Mouse (Mus musculus) telencephalon, adult 2 months (tissue): ENCODE measurements at regions not wholly inside any gene's neighbourhood (a gene's known extent, or its start where the extent isn't known, plus 50 kb on each side); places are given as distances from the start of the nearest gene placed in this dataset.

ENCODE experiments used
- DNase-seq: peaks from one replicate; pipeline ENCODE4 v3.0.0-alpha.2; 2011; ENCODE audit warnings: low read depth, low spot score

DNA sequence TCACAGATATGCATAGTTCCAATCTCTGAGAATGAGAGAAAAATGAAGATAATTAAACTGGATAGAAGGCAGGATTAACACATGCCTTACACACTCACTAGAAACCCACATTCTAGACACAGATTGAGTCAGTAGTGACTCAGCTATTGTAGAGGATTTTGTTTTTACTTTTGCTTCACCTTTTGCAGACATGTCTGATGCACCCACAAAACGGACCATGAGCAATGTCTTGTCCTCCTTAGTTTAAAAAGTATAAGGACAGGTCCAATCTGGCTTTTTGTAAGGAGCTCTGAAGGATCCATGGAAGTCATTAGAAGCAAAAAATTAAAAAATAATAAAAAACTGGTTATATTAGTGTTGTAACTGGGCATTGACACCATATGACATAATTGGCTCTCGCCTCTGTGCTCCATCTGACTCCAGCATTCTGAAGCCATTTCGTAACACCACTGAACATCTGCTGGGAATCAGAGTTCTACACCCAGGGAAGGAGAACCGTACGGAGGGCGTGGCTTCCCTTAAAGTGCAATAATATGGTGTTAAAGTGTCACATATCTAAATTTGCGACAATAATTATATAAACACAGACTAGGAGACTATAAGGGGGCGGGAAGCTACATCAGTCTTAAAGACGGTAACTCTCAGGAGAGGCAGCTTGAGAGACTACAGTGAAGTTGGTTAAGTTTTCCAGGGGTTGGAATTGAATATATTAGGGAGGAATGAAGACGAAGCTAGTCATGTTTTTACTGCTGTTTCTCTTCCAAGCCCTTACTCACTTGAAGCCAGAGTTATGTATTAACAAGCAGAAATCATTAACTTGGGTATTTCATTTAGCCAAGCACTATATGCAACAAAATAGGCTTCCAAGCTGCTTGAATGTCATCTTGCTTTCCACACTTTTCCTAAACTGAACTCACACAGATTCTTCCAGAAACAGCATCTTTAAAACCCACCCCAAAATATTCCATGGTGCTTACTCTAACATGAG, 558.0 kb downstream of the Ebf1 start:
- DNase-seq = no peak

- no peak for DNase-seq
Observed at GRCm38 (mm10) chr11:45176971-45177370, 559.9 kb downstream of the Ebf1 start.

DNA sequence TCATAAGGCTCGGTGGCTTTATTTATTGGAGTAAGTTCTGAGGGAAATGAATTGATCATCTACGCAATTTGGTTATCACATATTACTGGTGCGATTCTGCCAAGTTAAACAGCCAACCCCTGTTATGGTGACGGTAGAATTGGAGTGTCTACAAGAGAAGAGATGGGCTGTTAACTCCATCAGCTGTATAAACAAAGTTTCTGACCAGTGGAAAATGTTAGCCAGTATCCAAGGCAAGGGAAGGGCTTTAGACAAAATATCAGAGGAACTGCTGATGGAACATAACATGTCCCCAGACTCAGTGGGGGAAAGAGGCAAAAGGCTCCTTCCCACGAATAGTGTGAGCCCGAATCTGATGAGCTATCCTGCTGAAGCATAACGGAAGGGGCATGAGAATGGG, 560.9 kb downstream of the Ebf1 start:
- DNase-seq = no peak

- no peak for DNase-seq
Observed at GRCm38 (mm10) chr11:45179019-45179418, 561.9 kb downstream of the Ebf1 start.

DNA sequence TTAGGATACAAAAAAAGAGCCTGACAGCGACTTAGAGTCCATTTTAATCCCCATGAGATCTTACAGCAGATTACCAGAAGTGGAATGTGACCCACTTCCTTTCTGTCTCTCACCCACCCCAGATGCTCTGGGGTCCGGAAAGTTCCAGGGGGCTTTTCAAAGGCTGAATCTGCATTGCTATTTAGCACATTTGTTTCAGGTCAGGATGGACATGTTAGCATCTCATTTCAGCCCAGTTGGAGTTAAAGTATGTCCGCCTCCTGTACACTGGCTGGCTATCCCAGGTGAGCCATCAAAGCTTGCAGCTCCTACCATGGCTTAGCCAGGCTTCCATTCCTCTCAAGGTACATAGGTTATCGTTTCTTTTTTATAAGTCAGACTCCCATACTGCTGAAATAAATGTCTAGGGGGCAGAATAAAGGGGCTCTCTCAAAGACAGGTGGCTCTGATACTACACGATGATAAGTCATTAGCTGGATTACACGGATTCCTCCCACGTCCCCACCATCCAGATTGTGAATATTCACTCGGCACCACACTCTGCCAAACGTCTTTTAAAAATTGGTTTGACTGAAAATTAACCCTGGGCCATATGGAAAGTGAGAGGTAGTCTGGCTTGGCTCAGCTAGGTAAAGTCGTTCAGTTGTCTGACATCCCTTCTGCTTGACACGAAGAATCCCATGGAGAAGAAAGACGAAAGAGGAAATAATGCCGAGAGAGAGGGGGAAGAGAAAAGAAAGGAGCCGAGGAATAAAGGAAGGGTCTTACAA, 573.7 kb downstream of the Ebf1 start:
- no peak for DNase-seq

- DNase-seq = no peak
Observed at GRCm38 (mm10) chr11:45191392-45192189, 574.5 kb downstream of the Ebf1 start.

DNA sequence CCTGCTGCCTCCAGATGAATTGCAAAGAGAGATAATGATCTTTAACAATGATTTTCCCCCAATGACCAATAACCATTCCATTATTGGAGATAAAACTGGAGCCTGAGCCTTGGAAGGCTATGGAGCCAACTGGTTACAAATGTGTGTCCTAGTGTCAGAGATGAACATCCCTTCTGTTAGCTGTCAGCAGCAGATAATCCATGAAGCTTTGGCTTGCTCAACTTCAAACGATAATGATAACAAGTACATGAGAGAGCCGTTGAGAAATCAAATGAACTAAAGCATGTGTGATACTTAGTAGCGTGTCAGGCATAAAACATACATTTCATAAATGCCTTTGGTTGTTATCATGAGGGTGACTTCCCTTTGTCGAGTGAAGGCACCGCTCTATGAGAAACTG, 576.2 kb downstream of the Ebf1 start:
- no peak for DNase-seq

DNA sequence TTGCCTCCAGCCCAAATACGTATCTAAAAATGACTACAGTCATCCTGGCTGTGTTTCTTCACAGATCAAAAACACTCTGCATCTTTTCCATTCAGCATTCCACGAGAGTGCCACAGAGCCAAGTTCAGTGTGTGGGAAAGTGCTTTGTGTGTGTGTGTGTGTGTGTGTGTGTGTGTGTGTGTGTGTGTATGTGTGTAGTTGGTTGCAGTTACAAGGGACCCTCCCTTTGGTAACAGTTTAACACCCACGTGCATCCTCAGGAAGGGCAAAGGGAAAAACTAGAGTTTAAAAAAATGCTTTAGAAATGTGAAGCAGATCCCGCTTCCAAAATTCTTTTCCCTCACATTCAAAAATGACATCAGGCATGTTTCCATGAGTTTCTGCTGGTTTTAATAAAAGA, 582.4 kb downstream of the Ebf1 start:
- DNase-seq = no peak

DNA sequence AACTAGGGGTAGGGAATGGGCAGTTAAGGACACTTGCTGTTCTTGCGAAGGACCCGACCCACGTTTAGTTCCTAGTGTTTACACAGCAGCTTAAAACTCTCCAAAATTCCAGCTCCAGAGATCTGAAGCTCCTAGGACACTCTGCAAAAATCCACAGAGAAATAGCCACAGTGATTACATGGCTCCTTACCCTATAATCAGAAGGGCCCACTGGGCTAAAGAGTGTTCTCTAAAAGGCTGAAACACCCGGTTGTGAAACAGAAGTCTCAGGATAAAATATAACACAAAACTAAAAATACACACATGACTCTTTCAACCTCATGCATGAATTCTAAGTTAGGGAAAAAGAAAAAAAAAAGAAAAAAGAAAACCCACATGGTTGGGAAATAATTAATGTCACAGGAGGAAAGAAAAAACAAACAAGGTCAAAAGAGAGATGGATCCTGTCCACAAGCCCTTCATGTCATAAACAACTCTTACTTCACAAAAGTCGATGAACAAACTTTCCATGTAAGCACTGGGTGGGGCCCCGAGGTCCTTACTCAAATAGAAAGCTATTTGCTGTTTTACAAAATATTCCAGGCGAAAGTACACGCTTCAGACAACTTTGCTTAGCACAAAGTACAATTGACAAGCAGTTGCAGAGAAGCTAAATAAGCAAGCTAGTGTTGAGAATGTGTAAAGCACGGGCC, 583.7 kb downstream of the Ebf1 start:
- DNase-seq = no peak

- no peak for DNase-seq
Observed at GRCm38 (mm10) chr11:45203446-45203845, 586.3 kb downstream of the Ebf1 start.

GRCm38 (mm10) chr11:45206611-45207525, 589.8 kb downstream of the Ebf1 start:
- DNase-seq = no peak

GRCm38 (mm10) chr11:45214096-45214495, 597.0 kb downstream of the Ebf1 start:
- no peak for DNase-seq

DNA sequence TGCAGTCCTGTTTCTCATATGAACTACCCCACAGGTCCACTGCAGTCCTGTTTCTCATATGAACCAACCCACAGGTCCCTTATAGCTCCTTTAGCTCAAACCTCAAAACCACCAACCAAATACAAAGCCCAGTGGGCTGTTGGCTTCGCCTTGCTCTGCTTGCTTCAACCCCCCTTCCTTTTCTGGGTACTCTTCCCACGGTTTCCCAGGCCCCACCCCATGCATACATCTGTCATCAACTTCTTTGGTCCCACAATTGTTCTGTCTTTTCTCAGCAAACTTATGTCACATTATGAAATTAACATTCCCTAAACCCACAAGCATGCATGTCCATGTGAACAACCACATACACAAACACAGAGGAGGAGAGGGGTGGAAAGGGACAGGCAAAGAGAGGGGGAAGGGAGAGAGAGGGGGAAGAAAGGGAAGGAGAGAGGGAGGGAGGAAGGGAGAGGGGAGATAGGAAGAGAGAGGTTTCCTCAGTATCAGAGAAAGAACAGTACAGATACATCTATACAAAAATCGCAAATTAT, 599.9 kb downstream of the Ebf1 start:
- no peak for DNase-seq

- DNase-seq = no peak
Observed at GRCm38 (mm10) chr11:45219239-45219638, 602.1 kb downstream of the Ebf1 start.

DNA sequence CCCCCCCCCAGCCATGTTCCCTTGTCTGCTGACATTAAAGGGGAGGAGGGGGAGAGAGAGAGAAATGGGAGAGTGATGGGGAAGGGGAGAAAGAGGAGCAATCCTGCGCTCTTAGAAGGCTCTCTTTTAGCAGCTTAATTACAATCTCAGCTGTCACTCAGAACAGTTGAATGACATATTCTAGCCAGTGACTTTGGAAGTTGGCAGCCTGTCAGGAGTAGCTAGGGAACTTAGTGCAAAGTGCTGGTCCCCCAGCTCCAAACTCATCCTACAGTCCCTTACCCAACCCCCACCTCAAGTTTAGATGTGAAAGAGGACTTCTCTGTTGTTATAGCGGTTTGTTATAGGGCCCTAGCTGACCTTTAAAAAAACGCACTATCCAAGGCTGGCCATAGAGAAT, 604.9 kb downstream of the Ebf1 start:
- no peak for DNase-seq

GRCm38 (mm10) chr11:45235476-45236412, 616.1 kb upstream of the Clint1 start:
- no peak for DNase-seq

GRCm38 (mm10) chr11:45237056-45237455, 614.8 kb upstream of the Clint1 start:
- no peak for DNase-seq

GRCm38 (mm10) chr11:45239044-45239443, 612.8 kb upstream of the Clint1 start:
- DNase-seq = no peak

GRCm38 (mm10) chr11:45240419-45240818, 611.4 kb upstream of the Clint1 start:
- no peak for DNase-seq
